Mouse (Mus musculus) urinary bladder, adult 18-20 months (tissue): ENCODE data around the gene AC170998.1.
"Not testable (repeated sequence)": the region's sequence is repeated elsewhere in the genome, so short reads cannot be mapped to it uniquely, and the experiment has no call there.

ENCODE experiments used
- DNase-seq, 2 experiments: peaks; one replicate each; pipeline ENCODE4 v3.0.0; 2022; ENCODE audit warnings: low spot score in 2 of 2, mixed read lengths in 2 of 2

Gene AC170998.1

DNA sequence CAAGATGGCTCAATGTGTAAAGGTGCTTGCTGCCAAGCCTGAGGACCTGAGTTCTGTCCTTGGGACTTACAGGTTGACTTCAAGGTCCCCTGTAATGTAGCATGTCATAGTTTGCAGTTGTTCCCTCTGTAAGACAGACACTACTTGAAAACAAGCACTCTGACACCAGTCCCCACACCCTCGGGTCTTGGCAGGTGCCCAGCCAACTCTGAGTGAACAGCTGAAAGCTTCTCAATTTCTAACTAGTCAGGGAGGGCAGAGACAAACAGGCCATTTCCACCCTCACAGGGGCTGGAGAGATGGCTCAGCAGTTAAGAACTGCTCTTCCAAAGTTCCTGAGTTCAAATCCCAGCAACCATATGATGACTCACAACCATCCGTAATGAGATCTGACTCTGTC lies 31.6 kb downstream of the AC170998.1 start:
- no peak for DNase-seq

DNA sequence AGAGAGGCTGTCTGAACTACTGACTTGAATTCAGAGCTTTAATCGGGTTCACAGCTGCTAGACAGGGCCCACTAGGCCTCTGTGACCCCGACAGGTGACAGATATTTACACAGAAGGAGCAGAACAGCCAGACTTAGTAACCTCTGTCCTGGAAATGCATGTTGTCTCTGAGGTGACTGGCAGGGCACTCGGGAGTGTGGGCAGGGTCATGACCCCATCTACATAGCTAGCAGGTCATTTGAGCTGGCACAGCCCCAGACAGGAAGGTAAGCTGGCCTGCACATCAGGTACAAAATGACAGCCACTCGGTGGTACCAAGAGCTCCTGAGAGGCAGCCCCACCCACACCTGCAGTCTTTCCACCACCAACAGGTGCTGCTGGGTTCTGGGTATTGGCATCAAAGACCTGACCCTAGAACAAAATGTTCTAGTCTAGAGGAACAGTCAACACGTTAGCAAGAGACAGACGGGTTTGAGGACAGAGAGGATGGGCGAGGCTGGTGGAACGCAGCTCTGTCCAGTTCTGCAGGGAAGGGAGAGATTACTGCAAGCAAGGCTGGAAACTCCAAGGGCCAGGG lies 34.9 kb downstream of the AC170998.1 start:
- DNase-seq, result no peak

DNA sequence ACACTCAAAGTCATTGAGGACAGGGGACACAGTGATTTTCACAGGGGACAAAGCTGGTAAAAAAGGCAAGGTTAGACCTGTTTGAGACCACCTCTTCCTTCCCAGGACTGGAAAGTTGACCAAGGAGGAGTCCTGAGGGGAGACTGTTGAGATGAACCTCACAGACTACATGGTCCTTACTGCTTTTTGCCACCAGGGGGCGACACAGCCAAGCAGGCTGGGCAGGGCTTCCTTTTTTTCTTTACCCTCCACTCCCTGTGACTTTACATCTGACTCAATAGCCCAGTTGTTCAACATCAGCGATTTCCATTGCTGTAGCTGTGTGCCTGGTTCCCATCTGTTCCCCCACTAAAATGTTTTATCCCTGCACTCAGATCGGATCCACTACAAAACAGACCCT lies 36.0 kb downstream of the AC170998.1 start:
- peak; percentile 58 to 67 for DNase-seq

DNA sequence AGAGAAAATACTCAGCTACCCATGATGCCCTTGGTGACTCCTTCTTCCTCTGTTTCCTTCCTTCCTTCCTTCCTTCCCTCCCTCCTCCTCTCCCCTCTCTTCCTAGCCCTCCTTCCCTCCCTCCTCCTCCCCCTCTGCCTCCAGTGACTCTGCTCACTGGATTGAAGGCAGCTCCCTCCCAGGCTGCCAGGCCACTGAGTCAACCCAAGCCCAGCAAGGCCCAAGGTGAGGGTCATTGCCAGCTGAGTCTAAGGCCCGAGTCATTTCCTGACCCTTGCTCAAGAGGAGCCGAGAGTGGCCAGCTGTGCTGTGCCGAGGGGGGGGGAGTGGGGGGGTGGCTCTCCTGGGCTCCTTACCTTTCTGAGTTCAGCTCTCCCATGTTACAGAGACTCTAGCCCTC lies 40.3 kb downstream of the AC170998.1 start:
- no peak for DNase-seq

DNA sequence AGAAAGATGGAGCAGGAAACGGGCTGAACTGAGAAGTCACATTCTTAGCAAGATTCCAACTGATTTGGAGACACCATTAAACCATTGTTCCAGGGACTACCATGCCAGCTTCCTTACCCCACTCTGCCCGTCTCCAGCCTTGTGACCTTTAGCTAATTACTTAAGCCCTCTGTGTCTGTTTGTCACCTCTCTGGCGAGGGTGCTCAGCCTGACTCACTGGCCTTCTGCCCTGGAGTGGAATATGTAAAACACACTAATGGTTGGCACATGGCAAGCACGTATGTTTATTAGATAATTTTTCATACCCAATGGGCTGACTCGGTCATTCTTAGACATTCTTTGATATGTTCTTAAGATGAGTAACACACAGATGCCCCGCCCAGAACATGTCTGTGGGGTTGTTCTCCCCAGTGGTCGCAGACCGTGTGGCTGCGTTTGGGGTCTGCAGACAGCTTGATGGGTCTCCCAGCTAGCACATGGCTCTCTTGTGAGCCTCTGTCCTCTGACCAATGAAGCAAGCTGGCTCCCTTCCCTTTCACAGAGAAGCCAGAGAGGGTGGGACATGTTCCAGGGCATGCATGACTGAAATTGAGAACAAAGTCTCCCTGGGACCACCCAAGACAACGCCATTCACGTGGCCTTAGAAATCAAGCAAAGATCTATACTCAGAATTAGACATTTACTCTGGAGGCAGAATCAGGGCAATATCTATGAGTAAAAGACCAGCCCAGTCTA lies 41.1 kb downstream of the AC170998.1 start:
- DNase-seq, result no peak

DNA sequence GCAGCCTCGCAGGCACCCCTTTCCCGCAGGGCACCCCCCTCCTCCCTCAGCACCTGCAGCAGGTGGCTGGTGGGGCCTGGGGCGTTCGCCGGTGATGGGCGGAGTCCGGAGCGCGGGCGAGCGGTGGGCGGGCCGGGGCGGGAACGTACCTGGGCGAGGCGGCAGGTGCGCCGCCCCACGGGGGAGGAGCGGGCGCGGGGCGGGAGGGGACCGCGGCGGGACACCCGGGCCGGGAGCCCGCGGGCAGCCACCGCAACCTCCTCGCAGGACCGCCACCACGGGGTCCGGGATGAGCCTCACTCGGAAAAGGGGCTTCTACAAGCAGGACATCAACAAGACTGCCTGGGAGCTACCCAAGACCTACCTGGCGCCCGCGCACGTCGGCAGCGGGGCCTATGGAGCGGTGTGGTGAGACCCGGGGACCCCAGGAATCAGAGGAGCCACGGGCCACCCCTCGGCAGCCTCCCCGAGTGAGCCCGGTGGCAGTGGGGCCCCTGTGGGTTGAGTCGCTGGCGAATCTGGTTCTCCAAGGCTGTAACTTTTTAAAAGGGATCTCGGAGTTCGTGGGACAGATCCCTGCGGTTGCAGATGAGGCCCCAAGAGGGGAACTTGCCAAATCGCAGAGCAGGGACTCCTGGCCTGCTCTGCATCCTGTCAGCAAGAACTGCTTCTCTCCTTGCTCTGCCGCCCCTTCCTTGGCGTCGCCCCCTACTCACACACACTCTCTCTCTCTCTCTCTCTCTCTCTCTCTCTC lies 43.4 kb downstream of the AC170998.1 start, which contains the start of gene Mapk13:
TSS of gene Mapk13 (plus strand) at position 177 of the 754 bp plus-strand sequence.
- DNase-seq, result peak in 1 of 2 experiments; percentile 53

DNA sequence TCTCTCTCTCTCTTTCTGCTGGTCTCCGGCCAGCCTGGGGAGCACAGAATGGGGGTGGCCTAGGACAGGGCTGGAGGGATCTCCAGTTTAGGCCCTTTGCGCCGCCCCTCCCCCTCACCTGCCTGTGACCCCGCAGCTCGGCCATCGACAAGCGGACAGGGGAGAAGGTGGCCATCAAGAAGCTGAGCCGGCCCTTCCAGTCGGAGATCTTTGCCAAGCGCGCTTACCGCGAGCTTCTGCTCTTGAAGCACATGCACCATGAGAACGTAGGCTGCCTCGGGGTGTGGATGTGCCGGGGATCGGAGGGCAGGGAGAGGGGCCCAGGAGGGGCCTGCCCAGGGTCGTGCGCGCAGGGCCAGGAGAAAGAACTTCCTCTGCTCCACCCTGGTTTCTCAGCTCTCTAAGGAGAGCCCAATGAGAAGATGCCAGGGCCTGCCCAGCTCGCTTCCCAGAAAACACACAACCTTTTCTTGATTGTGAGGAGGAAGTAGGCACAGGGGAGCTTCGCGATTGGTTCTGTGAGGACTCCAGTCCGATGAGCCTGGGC lies 44.1 kb downstream of the AC170998.1 start:
- peak; percentile 19 to 45 for DNase-seq

DNA sequence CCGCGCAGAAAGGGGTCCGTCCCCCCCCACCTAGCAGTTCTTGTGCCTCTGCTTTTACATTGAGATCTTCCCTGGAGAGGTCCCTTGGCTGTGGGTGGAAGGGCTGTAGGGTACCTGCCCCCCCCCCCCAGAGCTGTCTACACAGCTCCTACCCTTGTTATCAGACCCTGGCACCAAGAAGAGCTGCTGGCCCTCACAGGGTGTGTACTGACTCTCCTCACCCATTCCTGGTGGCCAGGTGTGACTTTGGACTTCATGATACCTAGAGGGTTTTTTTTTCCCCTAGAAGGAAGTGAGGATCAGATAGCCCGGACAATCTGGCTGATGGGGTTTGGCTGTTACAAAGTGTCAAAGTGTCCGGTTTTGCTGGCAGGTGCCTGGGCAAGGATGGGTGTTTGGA lies 45.4 kb downstream of the AC170998.1 start:
- no peak for DNase-seq

DNA sequence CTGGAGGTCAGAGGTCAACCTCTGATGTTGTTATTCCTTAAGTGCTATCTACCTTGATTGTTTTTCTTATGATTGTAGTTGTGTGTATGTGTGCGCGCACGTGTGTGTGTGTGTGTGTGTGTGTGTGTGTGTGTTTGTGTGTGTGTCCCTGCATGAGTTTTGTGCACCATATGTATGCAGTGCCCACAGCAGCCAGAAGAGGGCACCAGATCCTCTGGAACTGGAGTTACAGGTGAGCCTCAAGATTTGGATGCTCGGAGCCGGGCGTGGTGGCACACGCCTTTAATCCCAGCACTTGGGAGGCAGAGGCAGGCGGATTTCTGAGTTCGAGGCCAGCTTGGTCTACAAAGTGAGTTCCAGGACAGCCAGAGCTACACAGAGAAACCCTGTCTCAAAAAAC lies 48.4 kb downstream of the AC170998.1 start:
- not testable (repeated sequence) for DNase-seq

DNA sequence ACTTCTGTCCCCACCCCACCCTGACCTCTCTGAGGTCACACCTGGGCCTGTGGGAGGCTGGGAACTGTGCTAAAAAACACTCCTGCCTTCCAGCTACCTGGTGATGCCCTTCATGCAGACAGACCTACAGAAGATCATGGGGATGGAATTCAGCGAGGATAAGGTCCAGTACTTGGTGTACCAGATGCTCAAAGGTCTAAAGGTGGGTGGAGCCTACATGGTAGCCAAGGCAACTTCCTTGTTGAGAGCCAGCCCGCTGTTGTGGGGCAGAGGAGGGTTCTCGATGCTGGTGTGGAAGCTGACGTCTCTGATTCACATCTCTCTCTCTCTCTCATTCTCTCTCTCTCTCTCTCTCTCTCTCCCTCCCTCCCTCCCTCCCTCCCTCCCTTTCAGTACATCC lies 49.3 kb downstream of the AC170998.1 start:
- DNase-seq, result no peak
